8 mouse cellular contexts compared by ENCODE assay signal in the genomic region with DNA sequence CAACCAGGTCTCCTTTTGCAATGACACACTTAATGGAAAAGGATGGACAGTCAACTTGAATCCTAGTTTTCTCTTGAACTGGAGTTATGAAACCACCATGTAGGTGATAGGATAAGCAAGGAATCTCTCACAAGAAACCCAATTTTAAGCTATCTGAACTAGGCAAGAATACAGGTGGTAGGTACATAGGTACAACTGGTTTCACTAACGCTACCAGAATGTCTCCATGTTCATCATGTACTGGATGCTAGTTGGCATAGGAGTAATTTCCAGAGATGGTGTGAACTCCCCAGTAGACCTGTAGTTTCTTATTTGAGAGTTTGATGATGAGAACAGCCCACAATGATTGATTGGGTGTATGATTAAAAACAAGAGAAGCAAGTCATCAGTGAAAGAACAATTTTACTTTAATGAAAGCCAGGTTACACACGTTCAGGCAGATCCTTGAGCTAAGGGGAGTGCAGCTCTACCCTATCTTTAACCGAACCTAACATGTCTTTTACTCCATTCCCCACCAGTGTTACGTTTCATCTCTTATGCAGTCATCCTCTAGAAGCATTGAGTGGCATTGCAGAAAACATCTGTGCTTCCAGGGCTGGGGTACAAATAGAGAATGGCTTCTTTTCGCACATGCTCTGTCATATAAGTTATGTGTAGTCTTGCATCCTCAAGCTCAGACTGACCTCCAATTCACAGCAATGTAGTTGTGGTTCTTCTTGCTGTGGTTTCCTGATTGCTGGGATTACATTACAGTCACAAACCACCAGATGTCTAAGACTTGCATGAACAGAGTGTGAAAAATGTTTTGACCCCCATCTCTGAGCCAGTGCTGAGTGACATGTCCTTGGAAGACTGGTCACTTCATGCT. TPM values are rescaled to one million over a fixed set of nuclear protein-coding genes. Genes with fewer than 3 reads are reported as not detected.
DNase-seq lines count a peak whose midpoint lies in the region; ATAC-seq and TF ChIP-seq lines count a peak whose summit lies in the region.

No protein-coding gene starts in this region.

- no peak for DNase-seq in kidney, adult 2 months
- DNase-seq in kidney, postnatal 10 days, result no peak
- peak; percentile 18 for DNase-seq in brain, adult 2 months (ENCODE audit: low read depth, low spot score)
- no peak for DNase-seq in thymus, adult 18-20 months
- no peak for DNase-seq in cerebellum, postnatal 36 days

- no peak for TF ChIP-seq POLR2A in kidney, adult 2 months (IDR thresholded peaks at IDR 0.05; ENCODE audit: low read depth, low read length)

- WGBS in kidney, adult 2 months, result 27% methylated on average over 5 of the region's 5 CpGs
- 53% methylated on average over 5 of the region's 5 CpGs for WGBS in hindbrain, embryonic 13.5 days
- 47% methylated on average over 5 of the region's 5 CpGs for WGBS in midbrain, embryonic 15.5 days

- no peaks in the 10 kb centered on the region for H3K27me3 ChIP-seq in kidney, adult 2 months (replicated peaks; ENCODE audit: control insufficient read depth, insufficient read depth, low read length)
- no peaks in the 10 kb centered on the region for H3K27me3 ChIP-seq in hindbrain, embryonic 13.5 days
- H3K27me3 ChIP-seq in midbrain, embryonic 15.5 days (replicated peaks), result no peaks in the 10 kb centered on the region

- H3K36me3 ChIP-seq in kidney, adult 2 months (ENCODE audit: control insufficient read depth, insufficient read depth, low read length), result peaks cover 23% of the 10 kb centered on the region
- peaks cover 35% of the 10 kb centered on the region for H3K36me3 ChIP-seq in hindbrain, embryonic 13.5 days
- peaks cover 21% of the 10 kb centered on the region; the same call in 1 of the 2 replicates for H3K36me3 ChIP-seq in midbrain, embryonic 15.5 days (replicated peaks)

- H3K4me2 ChIP-seq in hindbrain, embryonic 13.5 days, result peak overlapping the region; percentile 89
- peak overlapping the region; percentile 63 for H3K4me2 ChIP-seq in midbrain, embryonic 15.5 days

- no peaks in the 10 kb centered on the region for H3K9me3 ChIP-seq in hindbrain, embryonic 13.5 days
- H3K9me3 ChIP-seq in midbrain, embryonic 15.5 days, result no peaks in the 10 kb centered on the region

- H3K4me3 ChIP-seq in kidney, adult 2 months (ENCODE audit: insufficient read depth, low read depth, low read length), result no peak overlapping the region; the same call in 1 of the 2 replicates
- peak overlapping the region; percentile 67 for H3K4me3 ChIP-seq in hindbrain, embryonic 13.5 days
- peak overlapping the region; percentile 58 for H3K4me3 ChIP-seq in midbrain, embryonic 15.5 days

- H3K4me1 ChIP-seq in kidney, adult 2 months (ENCODE audit: control insufficient read depth, insufficient read depth, low read length), result peaks cover 22% of the 10 kb centered on the region
- peaks cover 36% of the 10 kb centered on the region for H3K4me1 ChIP-seq in hindbrain, embryonic 13.5 days (replicated peaks)
- peaks cover 37% of the 10 kb centered on the region for H3K4me1 ChIP-seq in midbrain, embryonic 15.5 days

- no peak for TF ChIP-seq CTCF in kidney, adult 2 months (conservative IDR thresholded peaks at IDR 0.05; ENCODE audit: insufficient read depth, insufficient read length, low read depth, low read length)

- no peak for ATAC-seq in hindbrain, embryonic 13.5 days (ENCODE audit: low FRiP score)
- no peak for ATAC-seq in midbrain, embryonic 15.5 days (replicated peaks)
- no peak for ATAC-seq in erythroid progenitor cell, adult 5-6 weeks (replicated peaks; ENCODE audit: low FRiP score, poor library complexity, severe bottlenecking)

- H3K9ac ChIP-seq in hindbrain, embryonic 13.5 days, result peak overlapping the region; percentile 90
- H3K9ac ChIP-seq in midbrain, embryonic 15.5 days, result peak overlapping the region; percentile 90

- peak overlapping the region; percentile 99 for H3K27ac ChIP-seq in kidney, adult 2 months (ENCODE audit: insufficient read depth, low read depth, low read length)
- H3K27ac ChIP-seq in hindbrain, embryonic 13.5 days, result peak overlapping the region; percentile 100
- H3K27ac ChIP-seq in midbrain, embryonic 15.5 days, result peak overlapping the region; percentile 100

RNA-seq across cellular contexts. Expression of a gene that starts 2.0 kb away (rescaled TPM):
- polyA plus RNA-seq in kidney, adult 2 months (2012; rRNA removed), result 28.0 and 54.6 TPM in 2 replicates
- 146 and 152 TPM in 2 replicates for polyA plus RNA-seq in hindbrain, embryonic 13.5 days (2015; fragmentation: Nextera tagmentation; extraction: Ambion mirVana)
- polyA plus RNA-seq in midbrain, embryonic 15.5 days (2015; fragmentation: Nextera tagmentation; extraction: Ambion mirVana), result 104 and 107 TPM in 2 replicates
- 148 and 178 TPM in 2 replicates for total RNA-seq in erythroid progenitor cell, adult 5-6 weeks (2015; ENCODE audit: low replicate concordance)
- 230 and 253 TPM in 2 replicates for total RNA-seq in erythroid progenitor cell, adult 5-6 weeks (2017; ENCODE audit: low replicate concordance)

RNA-seq across cellular contexts. Expression of a gene that starts 16.6 kb away (rescaled TPM):
- polyA plus RNA-seq in kidney, adult 2 months (2012; rRNA removed), result 37.7 and 51.6 TPM in 2 replicates
- polyA plus RNA-seq in hindbrain, embryonic 13.5 days (2015; fragmentation: Nextera tagmentation; extraction: Ambion mirVana), result 258 and 293 TPM in 2 replicates
- 255 and 278 TPM in 2 replicates for polyA plus RNA-seq in midbrain, embryonic 15.5 days (2015; fragmentation: Nextera tagmentation; extraction: Ambion mirVana)
- total RNA-seq in erythroid progenitor cell, adult 5-6 weeks (2015; ENCODE audit: low replicate concordance), result 388 and 415 TPM in 2 replicates
- 473 and 501 TPM in 2 replicates for total RNA-seq in erythroid progenitor cell, adult 5-6 weeks (2017; ENCODE audit: low replicate concordance)
